Mouse (Mus musculus) frontal cortex, postnatal 25 days (tissue): ENCODE measurements at regions not wholly inside any gene's neighbourhood (a gene's known extent, or its start where the extent isn't known, plus 50 kb on each side); places are given as distances from the start of the nearest gene placed in this dataset.
"Not testable (repeated sequence)": the region's sequence is repeated elsewhere in the genome, so short reads cannot be mapped to it uniquely, and the experiment has no call there.

ENCODE experiments used
- DNase-seq, 2 experiments: peaks; one replicate each; pipeline ENCODE4 v3.0.0; 2022; ENCODE audit warnings: low spot score in 2 of 2

GRCm38 (mm10) chr8:126877039-126877365, 68.6 kb downstream of the Tomm20 start:
- no peak for DNase-seq

- no peak for DNase-seq
These were observed 69.2 kb downstream of the Tomm20 start for GRCm38 (mm10) chr8:126876300-126877038.

- DNase-seq, result no peak
These were observed 70.0 kb downstream of the Tomm20 start for GRCm38 (mm10) chr8:126875491-126876155.

GRCm38 (mm10) chr8:126874846-126875245, 70.8 kb downstream of the Tomm20 start:
- no peak for DNase-seq

- DNase-seq, result no peak
These were observed 71.4 kb downstream of the Tomm20 start for GRCm38 (mm10) chr8:126874126-126874730.

- DNase-seq, result no peak
These were observed 72.3 kb downstream of the Tomm20 start for GRCm38 (mm10) chr8:126873306-126873705.

- no peak for DNase-seq
These were observed 73.1 kb downstream of the Tomm20 start for GRCm38 (mm10) chr8:126872574-126872973.

GRCm38 (mm10) chr8:126872133-126872532, 73.5 kb downstream of the Tomm20 start:
- DNase-seq, result no peak

- no peak for DNase-seq
These were observed 76.2 kb downstream of the Tomm20 start for GRCm38 (mm10) chr8:126869464-126869850.

GRCm38 (mm10) chr8:126868831-126869463, 76.7 kb downstream of the Tomm20 start:
- no peak for DNase-seq

- no peak for DNase-seq
These were observed 78.3 kb downstream of the Tomm20 start for GRCm38 (mm10) chr8:126867121-126867988.

- DNase-seq, result no peak
These were observed 81.2 kb downstream of the Tomm20 start for GRCm38 (mm10) chr8:126864314-126864948.

- DNase-seq, result not testable (repeated sequence)
These were observed 82.0 kb downstream of the Tomm20 start for GRCm38 (mm10) chr8:126863661-126864060.

- no peak for DNase-seq
These were observed 83.9 kb downstream of the Tomm20 start for GRCm38 (mm10) chr8:126861754-126862153.

GRCm38 (mm10) chr8:126860630-126861029, 85.0 kb downstream of the Tomm20 start:
- no peak for DNase-seq

- no peak for DNase-seq
These were observed 85.8 kb downstream of the Tomm20 start for GRCm38 (mm10) chr8:126859706-126860424.

- no peak for DNase-seq
These were observed 88.1 kb downstream of the Tomm20 start for GRCm38 (mm10) chr8:126857307-126858203.

- no peak for DNase-seq
These were observed 89.7 kb downstream of the Tomm20 start for GRCm38 (mm10) chr8:126855914-126856313.

GRCm38 (mm10) chr8:126855056-126855609, 90.5 kb downstream of the Tomm20 start:
- no peak for DNase-seq
